Mouse (Mus musculus) gastrocnemius, adult 2 months (tissue): ENCODE data around the gene Hmgcs1. TPM values are rescaled to one million over a fixed set of nuclear protein-coding genes. Genes with fewer than 3 reads are reported as not detected.
A peak's percentile ranks its signal among the peaks of the same experiment; 100 is the strongest.

Experiments used
- DNase-seq: peaks from one replicate; pipeline ENCODE4 v3.0.0; 2022
- H3K27ac ChIP-seq: fragments of 200-600 bp; 2 replicates; pipeline ENCODE4 v1.8.1; 2022; ENCODE audit warnings: mild to moderate bottlenecking
- H3K4me3 ChIP-seq: fragments of 200-600 bp; 2 replicates; pipeline ENCODE4 v1.8.1; 2022; ENCODE audit warnings: mild to moderate bottlenecking, moderate library complexity
- CTCF ChIP-seq: fragments of 200-600 bp; IDR thresholded peaks from 2 replicates; pipeline ENCODE4 v1.8.1; 2022; ENCODE audit warnings: antibody characterized with exemption, mild to moderate bottlenecking, moderate library complexity
- intact Hi-C: fragments of 180-260 bp; cut with DNase I; formaldehyde crosslinking; loops from one replicate; pipeline ENCODE4 v1.15.1; 2025
- total RNA-seq, 2 experiments: library from RNA; stranded (reverse); gene quantifications; 2 replicates each; pipeline ENCODE4 v1.2.3; 2021

Hmgcs1 gene
- total RNA-seq, 2 experiments from 2014 or later: 23.6 to 31.9 TPM

GRCm38 (mm10) chr13:119709388-119710267 is 19.4 kb downstream of the Hmgcs1 start:
- no peak overlapping the region for H3K27ac ChIP-seq
- TF ChIP-seq CTCF: no peak
- intact Hi-C loops: no loop called here
- DNase-seq: peak; percentile 21
- H3K4me3 ChIP-seq: no peak overlapping the region

GRCm38 (mm10) chr13:119710268-119710610 is 20.1 kb downstream of the Hmgcs1 start:
- no peak for DNase-seq
- no peak for TF ChIP-seq CTCF
- no peak overlapping the region for H3K4me3 ChIP-seq
- H3K27ac ChIP-seq: no peak overlapping the region
- intact Hi-C loops: no loop called here

DNA sequence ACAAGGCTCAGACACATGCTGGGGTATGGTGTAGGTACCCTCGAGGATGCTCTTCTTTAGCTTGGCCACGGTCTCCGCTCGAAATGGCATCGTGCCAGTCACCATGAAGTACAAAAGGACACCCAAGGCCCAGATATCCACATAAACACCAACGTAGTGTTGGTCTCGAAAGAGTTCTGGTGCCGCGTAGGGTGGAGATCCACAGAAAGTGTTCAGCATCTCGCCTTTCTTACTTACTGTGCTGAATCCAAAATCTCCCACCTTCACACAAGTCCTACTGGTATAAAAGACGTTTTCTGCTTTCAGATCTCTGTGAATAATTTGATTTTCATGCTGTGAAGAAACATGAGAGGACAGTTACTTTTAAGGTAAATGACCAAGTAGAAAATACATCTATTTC is 22.3 kb downstream of the Hmgcs1 start:
- no peak overlapping the region for H3K4me3 ChIP-seq
- intact Hi-C loops: no loop called here
- TF ChIP-seq CTCF: no peak
- H3K27ac ChIP-seq: no peak overlapping the region
- no peak for DNase-seq

DNA sequence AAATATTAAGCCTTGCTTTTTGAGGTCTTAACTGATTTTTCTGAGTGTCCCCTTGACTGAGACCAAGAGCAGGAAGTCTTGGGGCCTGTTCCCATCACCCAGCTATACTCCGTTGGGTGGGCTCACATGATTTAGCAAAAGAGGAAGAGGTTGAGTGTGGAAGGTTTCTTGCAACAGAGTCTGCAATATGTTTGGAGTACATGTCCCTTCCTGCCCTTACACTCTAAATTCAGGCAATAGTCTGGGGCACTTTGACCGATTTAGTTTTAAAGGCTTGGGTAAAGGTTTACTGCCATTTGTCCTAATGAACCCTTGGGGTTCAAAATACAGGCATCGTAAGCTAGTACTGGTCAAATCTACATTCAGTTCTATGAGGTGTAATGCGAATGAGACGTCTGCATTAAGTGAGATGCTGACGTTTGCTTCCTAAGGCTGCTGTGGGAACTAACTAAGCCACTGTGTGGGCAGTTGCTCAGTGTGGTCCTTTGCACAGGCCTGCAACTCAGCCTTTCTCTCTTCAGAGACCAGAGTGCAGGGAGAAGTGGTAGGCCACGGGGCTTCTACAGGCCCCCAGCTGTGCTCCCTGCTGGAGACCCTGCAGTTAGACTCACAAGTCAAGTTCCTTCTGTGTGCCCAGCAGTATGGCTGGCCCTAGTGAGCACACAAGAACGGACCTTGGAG is 23.1 kb downstream of the Hmgcs1 start:
- no peak for DNase-seq
- intact Hi-C loops: no loop called here
- TF ChIP-seq CTCF: no peak
- Histone ChIP-seq H3K27ac (no peak overlapping the region), H3K4me3 (no peak overlapping the region)

GRCm38 (mm10) chr13:119713821-119714220 is 23.6 kb downstream of the Hmgcs1 start:
- Histone ChIP-seq H3K4me3 (no peak overlapping the region), H3K27ac (no peak overlapping the region)
- no peak for DNase-seq
- no peak for TF ChIP-seq CTCF
- intact Hi-C loops: no loop called here

DNA sequence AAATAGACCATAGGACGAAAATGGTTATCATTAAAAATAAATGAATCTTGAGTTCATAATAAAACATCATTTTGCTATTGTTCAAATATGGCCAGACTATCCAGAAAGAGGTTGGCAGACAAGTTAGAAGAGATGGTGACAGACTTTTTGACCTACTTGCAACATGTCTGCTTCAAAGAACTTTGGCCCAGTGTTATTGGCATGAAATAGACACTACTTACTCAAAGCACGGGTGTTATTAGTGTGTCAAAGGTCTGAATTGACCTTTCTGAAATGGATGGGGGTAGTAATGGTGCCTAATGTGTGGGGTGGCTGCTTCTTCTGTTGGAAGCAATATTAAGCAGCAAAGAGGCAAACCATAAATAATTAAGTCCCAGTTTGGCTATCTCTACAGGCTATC is 25.9 kb downstream of the Hmgcs1 start:
- no peak overlapping the region for H3K27ac ChIP-seq
- no peak for DNase-seq
- no peak overlapping the region for H3K4me3 ChIP-seq
- TF ChIP-seq CTCF: no peak
- intact Hi-C loops: no loop called here

- no peak for DNase-seq
- intact Hi-C loops: no loop called here
- H3K4me3 ChIP-seq: no peak overlapping the region
- H3K27ac ChIP-seq: no peak overlapping the region
- no peak for TF ChIP-seq CTCF
Observed at GRCm38 (mm10) chr13:119722447-119722846, 32.3 kb downstream of the Hmgcs1 start.

- no peak overlapping the region for H3K27ac ChIP-seq
- intact Hi-C loops: no loop called here
- no peak overlapping the region for H3K4me3 ChIP-seq
- DNase-seq: no peak
- no peak for TF ChIP-seq CTCF
Observed at GRCm38 (mm10) chr13:119723368-119723767, 33.2 kb downstream of the Hmgcs1 start.

GRCm38 (mm10) chr13:119724541-119724940 is 34.4 kb downstream of the Hmgcs1 start:
- no peak for DNase-seq
- peak; percentile 29; the same call in 1 of the 2 replicates for TF ChIP-seq CTCF
- Histone ChIP-seq H3K27ac (no peak overlapping the region), H3K4me3 (no peak overlapping the region)
- intact Hi-C loops: no loop called here

- intact Hi-C loops: no loop called here
- H3K4me3 ChIP-seq: peak overlapping the region; percentile 30
- no peak overlapping the region for H3K27ac ChIP-seq
- TF ChIP-seq CTCF: no peak
- DNase-seq: peak; percentile 20
Observed at GRCm38 (mm10) chr13:119727608-119728387, 37.6 kb downstream of the Hmgcs1 start.

GRCm38 (mm10) chr13:119729406-119729805 is 39.2 kb downstream of the Hmgcs1 start:
- intact Hi-C loops: no loop called here
- DNase-seq: no peak
- H3K4me3 ChIP-seq: no peak overlapping the region
- no peak overlapping the region for H3K27ac ChIP-seq
- no peak for TF ChIP-seq CTCF

GRCm38 (mm10) chr13:119731448-119731847 is 41.3 kb downstream of the Hmgcs1 start:
- intact Hi-C loops: no loop called here

More at GRCm38 (mm10) chr13:119731448-119731847, 41.3 kb downstream of the Hmgcs1 start:
- TF ChIP-seq CTCF: no peak
- H3K4me3 ChIP-seq: no peak overlapping the region
- H3K27ac ChIP-seq: no peak overlapping the region
- DNase-seq: no peak
